Mouse (Mus musculus): ENCODE data around the gene Dcaf6. TPM values are rescaled to one million over a fixed set of nuclear protein-coding genes. Genes with fewer than 3 reads are reported as not detected.

Gene Dcaf6
- total RNA-seq, 2 experiments from 2014 or later = 277 to 293 TPM

Other genes starting within 250 kb of the Dcaf6 start
- gene Tiprl, start 223.5 kb downstream of the Dcaf6 start, total RNA-seq (2021) = 10 to 100 TPM; 17.1 to 20.7 TPM
- 1 to 10 TPM in 1 of 2 experiments, under 1 TPM in 1; 0.55 to 1.4 TPM for gene Gpr161, start 164.7 kb downstream of the Dcaf6 start, total RNA-seq (2021)
- 100 to 1,000 TPM; 282 to 321 TPM for gene Mpc2, start 162 bp upstream of the Dcaf6 start, total RNA-seq (2021)
- not detected for gene Adcy10, start 24.7 kb upstream of the Dcaf6 start, total RNA-seq (2021)
- gene Mpzl1, start 174.1 kb upstream of the Dcaf6 start, total RNA-seq (2021) = 1 to 10 TPM; 4.8 to 5.3 TPM
- 100 to 1,000 TPM in 1 of 2 experiments, 10 to 100 TPM in 1; 89.6 to 103 TPM for gene Rcsd1, start 249.3 kb upstream of the Dcaf6 start, total RNA-seq (2021)